23 mouse cellular contexts compared by ENCODE assay signal in the genomic region with DNA sequence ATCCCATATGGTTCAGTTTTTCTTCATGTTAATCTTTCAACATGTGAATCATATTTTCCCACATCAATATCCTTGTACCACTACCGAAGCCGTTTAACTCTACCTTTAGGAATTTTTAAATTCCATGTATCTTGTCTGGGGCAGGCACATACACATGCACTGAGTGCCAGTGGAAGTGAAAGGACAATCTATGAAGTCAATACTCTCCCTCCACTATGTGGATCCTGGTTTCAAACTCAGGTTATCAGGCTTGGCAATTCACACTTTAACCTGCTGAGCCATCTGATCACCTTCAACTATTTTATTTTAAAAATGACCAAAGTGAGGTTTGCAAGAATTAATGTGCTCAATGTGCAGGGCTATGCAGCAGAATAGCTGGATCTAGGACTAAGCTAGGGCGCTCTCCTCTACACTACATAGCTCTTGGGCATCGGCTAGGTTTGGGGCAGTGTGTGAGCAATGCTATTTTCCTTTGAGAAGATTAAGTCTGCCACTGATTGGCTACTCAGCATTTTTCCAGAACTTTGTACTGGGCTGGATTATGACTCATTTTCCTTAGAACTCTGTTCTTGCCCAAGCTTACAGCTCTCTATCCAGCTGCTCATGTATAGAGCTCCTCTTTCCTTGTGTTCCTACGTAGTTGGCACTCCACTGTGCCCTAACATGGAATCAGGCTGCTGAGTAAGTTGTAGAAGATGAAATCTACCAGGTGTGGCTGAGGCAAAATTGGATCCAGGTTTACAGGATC. TPM values are rescaled to one million over a fixed set of nuclear protein-coding genes. Genes with fewer than 3 reads are reported as not detected.
DNase-seq lines count a peak whose midpoint lies in the region; ATAC-seq lines count a peak whose summit lies in the region.
"Had no signal": no experiment of that assay in that cellular context is flagged by ENCODE, and none has a peak within 500 bp of the region (broad histone marks: within the 10 kb centered on the region; RNA-seq: fewer than 3 reads in every experiment).

No protein-coding gene starts in this region.

- ATAC-seq in frontal cortex, adult (ENCODE audit: low TSS enrichment): peak; percentile 96
- ATAC-seq in neural tube, embryonic 15.5 days (ENCODE audit: low FRiP score): no peak
- ATAC-seq in intestine, embryonic 16.5 days: peak; percentile 86
- ATAC-seq in hindbrain, embryonic 12.5 days (ENCODE audit: low FRiP score): no peak
- ATAC-seq: forebrain, embryonic 16.5 days; hindbrain, embryonic 16.5 days; inflammation-experienced regulatory T-cells, adult 6 months had no signal

- H3K4me2 ChIP-seq in neural tube, embryonic 15.5 days: no peak overlapping the region
- no peak overlapping the region for H3K4me2 ChIP-seq in intestine, embryonic 16.5 days (ENCODE audit: low read depth, low read length)
- no peak overlapping the region for H3K4me2 ChIP-seq in hindbrain, embryonic 12.5 days (replicated peaks)
- H3K4me2 ChIP-seq: embryonic facial prominence, embryonic 12.5 days; forebrain, embryonic 12.5 days; heart, embryonic 11.5 days had no signal

- H3K27me3 ChIP-seq in neural tube, embryonic 15.5 days (replicated peaks): no peaks in the 10 kb centered on the region
- H3K27me3 ChIP-seq in intestine, embryonic 16.5 days (replicated peaks; ENCODE audit: control insufficient read depth, insufficient read depth, low read length): no peaks in the 10 kb centered on the region
- no peaks in the 10 kb centered on the region for H3K27me3 ChIP-seq in hindbrain, embryonic 12.5 days
- H3K27me3 ChIP-seq: CH12.LX; embryonic facial prominence, embryonic 12.5 days; forebrain, embryonic 12.5 days had no signal

- H3K36me3 ChIP-seq in neural tube, embryonic 15.5 days: peaks cover 23% of the 10 kb centered on the region
- no peaks in the 10 kb centered on the region; the same call in 1 of the 2 replicates for H3K36me3 ChIP-seq in intestine, embryonic 16.5 days (ENCODE audit: control insufficient read depth, insufficient read depth, low read length)
- H3K36me3 ChIP-seq in hindbrain, embryonic 12.5 days: peaks cover 24% of the 10 kb centered on the region

- H3K9me3 ChIP-seq in neural tube, embryonic 15.5 days (replicated peaks): no peaks in the 10 kb centered on the region
- H3K9me3 ChIP-seq in intestine, embryonic 16.5 days (ENCODE audit: control insufficient read depth, low read length): no peaks in the 10 kb centered on the region
- H3K9me3 ChIP-seq in hindbrain, embryonic 12.5 days (replicated peaks): no peaks in the 10 kb centered on the region
- H3K9me3 ChIP-seq: embryonic facial prominence, embryonic 12.5 days; forebrain, embryonic 12.5 days had no signal

- no peaks in the 10 kb centered on the region for H3K4me1 ChIP-seq in neural tube, embryonic 15.5 days
- no peaks in the 10 kb centered on the region for H3K4me1 ChIP-seq in intestine, embryonic 16.5 days (ENCODE audit: control insufficient read depth, insufficient read depth, low read length)
- H3K4me1 ChIP-seq in hindbrain, embryonic 12.5 days: no peaks in the 10 kb centered on the region
- H3K4me1 ChIP-seq: forebrain, embryonic 12.5 days had no signal

- WGBS in neural tube, embryonic 15.5 days: 95% methylated on average over 5 of the region's 5 CpGs
- 95% methylated on average over 5 of the region's 5 CpGs for WGBS in intestine, embryonic 16.5 days
- 95% methylated on average over 5 of the region's 5 CpGs for WGBS in hindbrain, embryonic 12.5 days

- no peak for DNase-seq in frontal cortex, postnatal 25 days (ENCODE audit: low spot score in 2 of 2)
- peak; percentile 12 for DNase-seq in neural tube, embryonic 10.5 days (ENCODE audit: extremely low spot score, low spot score)
- DNase-seq in spleen, postnatal 36 days (ENCODE audit: low spot score in 2 of 2): no peak
- no peak for DNase-seq in lung, postnatal 10 days
- DNase-seq: adrenal gland, adult 2 months; adrenal gland, postnatal 25 days; cerebellum, adult 11-12 months; cerebellum, adult 9-10 months; cerebellum, postnatal 25 days; gastrocnemius, postnatal 36 days; heart, adult 18-20 months; heart, postnatal 36 days had no signal

- no peak overlapping the region for H3K27ac ChIP-seq in neural tube, embryonic 15.5 days (replicated peaks)
- H3K27ac ChIP-seq in intestine, embryonic 16.5 days (ENCODE audit: low read length): no peak overlapping the region
- H3K27ac ChIP-seq in hindbrain, embryonic 12.5 days: no peak overlapping the region
- H3K27ac ChIP-seq: embryonic facial prominence, embryonic 12.5 days; forebrain, embryonic 12.5 days had no signal

- no peak overlapping the region for H3K9ac ChIP-seq in neural tube, embryonic 15.5 days (replicated peaks)
- H3K9ac ChIP-seq in intestine, embryonic 16.5 days (ENCODE audit: low read depth, low read length): no peak overlapping the region
- H3K9ac ChIP-seq in hindbrain, embryonic 12.5 days: no peak overlapping the region
- H3K9ac ChIP-seq: embryonic facial prominence, embryonic 12.5 days; forebrain, embryonic 12.5 days had no signal

- H3K4me3 ChIP-seq in neural tube, embryonic 15.5 days (replicated peaks): no peak overlapping the region
- no peak overlapping the region for H3K4me3 ChIP-seq in intestine, embryonic 16.5 days (ENCODE audit: low read length)
- H3K4me3 ChIP-seq in hindbrain, embryonic 12.5 days: no peak overlapping the region
- H3K4me3 ChIP-seq: embryonic facial prominence, embryonic 12.5 days; forebrain, embryonic 12.5 days had no signal

RNA-seq across cellular contexts. Expression of gene Hnrnpll, which starts 35.8 kb away (rescaled TPM):
- 55.8 and 56.0 TPM in 2 replicates for polyA plus RNA-seq in neural tube, embryonic 15.5 days (2015; fragmentation: Nextera tagmentation; extraction: Ambion mirVana)
- polyA plus RNA-seq in intestine, embryonic 16.5 days (2015; fragmentation: Nextera tagmentation; extraction: Ambion mirVana): 34.8 and 37.3 TPM in 2 replicates
- 112 and 116 TPM in 2 replicates for polyA plus RNA-seq in hindbrain, embryonic 12.5 days (2016; fragmentation: Nextera tagmentation; extraction: Ambion mirVana)

Comparison
In these comparisons a context has a peak if more than half of its experiments do, and no peak if none do; other contexts are left out.
1. ATAC-seq: peak in frontal cortex, adult (single experiment) and intestine, embryonic 16.5 days (single experiment); none in neural tube, embryonic 15.5 days (single experiment) and hindbrain, embryonic 12.5 days (single experiment).